Mouse (Mus musculus) lung, adult 2 months (tissue): Measurements from ENCODE around the gene Lcp1.

ENCODE experiments used
- CTCF ChIP-seq: fragments of 200-500 bp; IDR thresholded peaks from 2 replicates; pipeline ENCODE4 v1.5.1; 2011; ENCODE audit warnings: mild to moderate bottlenecking, low read length, control low read depth; ENCODE audit not compliant: insufficient read depth
- POLR2A ChIP-seq: fragments of 200-500 bp; IDR thresholded peaks from 2 replicates; pipeline ENCODE4 v1.6.1; 2011; ENCODE audit warnings: low read depth, mild to moderate bottlenecking, control low read depth, low read length, borderline replicate concordance; ENCODE audit errors: extremely low read depth

GRCm38 (mm10) chr14:75102956-75103355 lies 27.9 kb upstream of the Lcp1 start:
- TF ChIP-seq CTCF (no peak), POLR2A (no peak)
